Mouse (Mus musculus): Measurements from ENCODE around the gene Rgl1. TPM values are rescaled to one million over a fixed set of nuclear protein-coding genes. Genes with fewer than 3 reads are reported as not detected.

The Rgl1 gene
- polyA plus RNA-seq, 1 experiment from 2014 or later = 63.8 TPM

GRCm38 (mm10) chr1:152508481-152509220, 257.5 kb downstream of the Rgl1 start:
- ATAC-seq (ENCODE audit: low FRiP score, low TSS enrichment) = no peak
- Histone ChIP-seq H3K27ac (ENCODE audit: low read depth, low read length) (no peak overlapping the region), H3K9me3 (ENCODE audit: control insufficient read depth, low read length) (no peaks in the 10 kb centered on the region), H3K36me3 (ENCODE audit: control insufficient read depth, insufficient read depth, low read length) (no peaks in the 10 kb centered on the region), H3K4me1 (ENCODE audit: control insufficient read depth, insufficient read depth, low read length) (no peaks in the 10 kb centered on the region), H3K4me3 (ENCODE audit: low read length) (no peak overlapping the region), H3K9ac (ENCODE audit: low read depth, low read length) (no peak overlapping the region), H3K4me2 (replicated peaks; ENCODE audit: low read depth, low read length) (no peak overlapping the region), H3K27me3 (ENCODE audit: control insufficient read depth, insufficient read depth, low read length) (no peaks in the 10 kb centered on the region)
- WGBS = 94% methylated on average over 11 of the region's 11 CpGs

GRCm38 (mm10) chr1:152506726-152507125, 259.4 kb downstream of the Rgl1 start:
- H3K4me3 ChIP-seq (ENCODE audit: low read length) = no peak overlapping the region
- H3K9me3 ChIP-seq (ENCODE audit: control insufficient read depth, low read length) = no peaks in the 10 kb centered on the region
- H3K27ac ChIP-seq (ENCODE audit: low read depth, low read length) = no peak overlapping the region
- no peak overlapping the region for H3K4me2 ChIP-seq (replicated peaks; ENCODE audit: low read depth, low read length)
- no peak for ATAC-seq (ENCODE audit: low FRiP score, low TSS enrichment)
- WGBS = 90% methylated on average over 7 of the region's 7 CpGs
- no peaks in the 10 kb centered on the region for H3K36me3 ChIP-seq (ENCODE audit: control insufficient read depth, insufficient read depth, low read length)
- H3K27me3 ChIP-seq (ENCODE audit: control insufficient read depth, insufficient read depth, low read length) = no peaks in the 10 kb centered on the region
- H3K4me1 ChIP-seq (ENCODE audit: control insufficient read depth, insufficient read depth, low read length) = no peaks in the 10 kb centered on the region
- no peak overlapping the region for H3K9ac ChIP-seq (ENCODE audit: low read depth, low read length)

GRCm38 (mm10) chr1:152506175-152506574, 260.0 kb downstream of the Rgl1 start:
- ATAC-seq (ENCODE audit: low FRiP score, low TSS enrichment) = no peak
- WGBS = 91% methylated on average over 5 of the region's 5 CpGs
- H3K27me3 ChIP-seq (ENCODE audit: control insufficient read depth, insufficient read depth, low read length) = no peaks in the 10 kb centered on the region

GRCm38 (mm10) chr1:152499802-152500201, 266.3 kb downstream of the Rgl1 start:
- no peak overlapping the region for H3K9ac ChIP-seq (ENCODE audit: low read depth, low read length)
- H3K4me1 ChIP-seq (ENCODE audit: control insufficient read depth, insufficient read depth, low read length) = peaks cover 9% of the 10 kb centered on the region; the same call in 1 of the 2 replicates
- H3K9me3 ChIP-seq (ENCODE audit: control insufficient read depth, low read length) = no peaks in the 10 kb centered on the region
- H3K4me3 ChIP-seq (ENCODE audit: low read length) = no peak overlapping the region
- H3K27me3 ChIP-seq (ENCODE audit: control insufficient read depth, insufficient read depth, low read length) = no peaks in the 10 kb centered on the region
- no peak overlapping the region for H3K4me2 ChIP-seq (replicated peaks; ENCODE audit: low read depth, low read length)
- H3K27ac ChIP-seq (ENCODE audit: low read depth, low read length) = no peak overlapping the region
- H3K36me3 ChIP-seq (ENCODE audit: control insufficient read depth, insufficient read depth, low read length) = no peaks in the 10 kb centered on the region
- no peak for ATAC-seq (ENCODE audit: low FRiP score, low TSS enrichment)
- 71% methylated on average over 12 of the region's 12 CpGs for WGBS

More at GRCm38 (mm10) chr1:152506175-152506574, 260.0 kb downstream of the Rgl1 start:
- Histone ChIP-seq H3K4me1 (ENCODE audit: control insufficient read depth, insufficient read depth, low read length) (no peaks in the 10 kb centered on the region), H3K36me3 (ENCODE audit: control insufficient read depth, insufficient read depth, low read length) (no peaks in the 10 kb centered on the region), H3K4me2 (replicated peaks; ENCODE audit: low read depth, low read length) (no peak overlapping the region), H3K4me3 (ENCODE audit: low read length) (no peak overlapping the region), H3K9me3 (ENCODE audit: control insufficient read depth, low read length) (no peaks in the 10 kb centered on the region), H3K27ac (ENCODE audit: low read depth, low read length) (no peak overlapping the region), H3K9ac (ENCODE audit: low read depth, low read length) (no peak overlapping the region)

- ATAC-seq (ENCODE audit: low FRiP score, low TSS enrichment) = peak; percentile 81
- Histone ChIP-seq H3K4me2 (replicated peaks; ENCODE audit: low read depth, low read length) (peak overlapping the region; percentile 25; the same call in 1 of the 2 replicates), H3K9me3 (ENCODE audit: control insufficient read depth, low read length) (no peaks in the 10 kb centered on the region), H3K4me1 (ENCODE audit: control insufficient read depth, insufficient read depth, low read length) (peaks cover 9% of the 10 kb centered on the region; the same call in 1 of the 2 replicates), H3K36me3 (ENCODE audit: control insufficient read depth, insufficient read depth, low read length) (no peaks in the 10 kb centered on the region), H3K4me3 (ENCODE audit: low read length) (no peak overlapping the region), H3K27me3 (ENCODE audit: control insufficient read depth, insufficient read depth, low read length) (no peaks in the 10 kb centered on the region), H3K27ac (ENCODE audit: low read depth, low read length) (no peak overlapping the region; the same call in 1 of the 2 replicates), H3K9ac (ENCODE audit: low read depth, low read length) (0 out of 2 replicates have a peak overlapping the region, but pooled peaks have one; percentile 29)
- 15% methylated on average over 11 of the region's 11 CpGs for WGBS
Observed at GRCm38 (mm10) chr1:152497581-152497980, 268.6 kb downstream of the Rgl1 start.

- WGBS = 54% methylated on average over 2 of the region's 2 CpGs
- no peak for ATAC-seq (ENCODE audit: low FRiP score, low TSS enrichment)
- Histone ChIP-seq H3K9me3 (ENCODE audit: control insufficient read depth, low read length) (no peaks in the 10 kb centered on the region), H3K27me3 (ENCODE audit: control insufficient read depth, insufficient read depth, low read length) (no peaks in the 10 kb centered on the region), H3K27ac (ENCODE audit: low read depth, low read length) (no peak overlapping the region), H3K9ac (ENCODE audit: low read depth, low read length) (no peak overlapping the region), H3K4me3 (ENCODE audit: low read length) (no peak overlapping the region), H3K4me2 (replicated peaks; ENCODE audit: low read depth, low read length) (no peak overlapping the region), H3K4me1 (ENCODE audit: control insufficient read depth, insufficient read depth, low read length) (peaks cover 9% of the 10 kb centered on the region; the same call in 1 of the 2 replicates), H3K36me3 (ENCODE audit: control insufficient read depth, insufficient read depth, low read length) (no peaks in the 10 kb centered on the region)
Observed at GRCm38 (mm10) chr1:152496831-152497230, 269.3 kb downstream of the Rgl1 start.

GRCm38 (mm10) chr1:152492258-152492657, 273.9 kb downstream of the Rgl1 start:
- H3K36me3 ChIP-seq (ENCODE audit: control insufficient read depth, insufficient read depth, low read length) = no peaks in the 10 kb centered on the region
- no peak for ATAC-seq (ENCODE audit: low FRiP score, low TSS enrichment)

GRCm38 (mm10) chr1:152490842-152491241, 275.3 kb downstream of the Rgl1 start:
- ATAC-seq (ENCODE audit: low FRiP score, low TSS enrichment) = no peak
- Histone ChIP-seq H3K4me1 (ENCODE audit: control insufficient read depth, insufficient read depth, low read length) (no peaks in the 10 kb centered on the region), H3K36me3 (ENCODE audit: control insufficient read depth, insufficient read depth, low read length) (no peaks in the 10 kb centered on the region), H3K9me3 (ENCODE audit: control insufficient read depth, low read length) (no peaks in the 10 kb centered on the region), H3K9ac (ENCODE audit: low read depth, low read length) (no peak overlapping the region), H3K4me2 (replicated peaks; ENCODE audit: low read depth, low read length) (no peak overlapping the region), H3K4me3 (ENCODE audit: low read length) (no peak overlapping the region), H3K27ac (ENCODE audit: low read depth, low read length) (no peak overlapping the region), H3K27me3 (ENCODE audit: control insufficient read depth, insufficient read depth, low read length) (no peaks in the 10 kb centered on the region)
- 96% methylated on average over 1 of the region's 1 CpGs for WGBS

More at GRCm38 (mm10) chr1:152492258-152492657, 273.9 kb downstream of the Rgl1 start:
- Histone ChIP-seq H3K9ac (ENCODE audit: low read depth, low read length) (no peak overlapping the region), H3K9me3 (ENCODE audit: control insufficient read depth, low read length) (no peaks in the 10 kb centered on the region), H3K27me3 (ENCODE audit: control insufficient read depth, insufficient read depth, low read length) (no peaks in the 10 kb centered on the region), H3K4me2 (replicated peaks; ENCODE audit: low read depth, low read length) (no peak overlapping the region), H3K4me1 (ENCODE audit: control insufficient read depth, insufficient read depth, low read length) (0 out of 2 replicates have a peak, but pooled peaks cover 3% of the 10 kb centered on the region), H3K27ac (ENCODE audit: low read depth, low read length) (no peak overlapping the region), H3K4me3 (ENCODE audit: low read length) (no peak overlapping the region)
- 95% methylated on average over 1 of the region's 1 CpGs for WGBS

- Histone ChIP-seq H3K36me3 (ENCODE audit: control insufficient read depth, insufficient read depth, low read length) (no peaks in the 10 kb centered on the region), H3K27me3 (ENCODE audit: control insufficient read depth, insufficient read depth, low read length) (no peaks in the 10 kb centered on the region), H3K9me3 (ENCODE audit: control insufficient read depth, low read length) (no peaks in the 10 kb centered on the region), H3K4me1 (ENCODE audit: control insufficient read depth, insufficient read depth, low read length) (no peaks in the 10 kb centered on the region), H3K4me3 (ENCODE audit: low read length) (no peak overlapping the region), H3K4me2 (replicated peaks; ENCODE audit: low read depth, low read length) (no peak overlapping the region), H3K9ac (ENCODE audit: low read depth, low read length) (no peak overlapping the region), H3K27ac (ENCODE audit: low read depth, low read length) (no peak overlapping the region)
- no peak for ATAC-seq (ENCODE audit: low FRiP score, low TSS enrichment)
- 84% methylated on average over 4 of the region's 4 CpGs for WGBS
Observed at GRCm38 (mm10) chr1:152476126-152476525, 290.0 kb downstream of the Rgl1 start.
